Mouse (Mus musculus) right cerebral cortex, postnatal 36 days (tissue): ENCODE data around the gene Tmem167b.
"Not testable (repeated sequence)": the region's sequence is repeated elsewhere in the genome, so short reads cannot be mapped to it uniquely, and the experiment has no call there.

Source experiments
- DNase-seq, 2 experiments: peaks; one replicate each; pipeline ENCODE4 v3.0.0; 2022; ENCODE audit warnings: low spot score in 2 of 2, mixed read lengths in 1 of 2

Gene Tmem167b

DNA sequence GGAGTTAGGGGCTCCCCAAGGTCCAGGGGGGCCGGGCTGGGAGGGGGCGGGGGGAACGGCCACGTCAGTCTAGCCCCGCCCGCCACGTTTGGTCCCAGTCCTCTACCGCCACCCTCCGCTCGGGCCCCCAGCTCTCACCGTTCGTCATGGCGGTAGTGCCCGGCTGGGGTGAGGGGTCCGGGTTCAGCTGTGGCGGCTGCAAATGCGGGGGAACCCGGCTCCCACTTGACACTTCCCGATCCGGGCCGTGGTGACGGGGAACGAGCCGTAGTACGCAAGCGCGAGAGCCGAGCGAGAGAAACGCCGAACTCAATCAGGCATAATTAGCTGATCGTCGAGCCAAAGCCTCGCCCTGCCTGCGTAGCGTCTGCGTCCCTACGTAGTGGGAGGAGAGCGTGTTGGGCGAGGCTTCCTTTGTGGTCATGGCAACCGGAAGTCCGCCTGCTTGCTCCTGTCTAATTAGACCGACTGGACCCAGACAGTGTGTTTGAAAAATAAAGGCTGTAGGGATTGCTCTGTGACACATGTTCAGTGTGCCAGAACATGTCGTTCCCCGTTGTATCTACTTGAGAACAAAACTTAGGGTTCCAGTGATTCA lies at the start of gene Tmem167b:
Gene Tmem167b, minus strand, starts transcription at position 334 of the 598 bp plus-strand sequence.
- DNase-seq, result peak; percentile 95 to 97

GRCm38 (mm10) chr3:108608906-108609305 lies 46.6 kb upstream of the Tmem167b start:
- DNase-seq, result no peak

- DNase-seq, result no peak
Measured at GRCm38 (mm10) chr3:108591530-108592522, 29.6 kb upstream of the Tmem167b start.

DNA sequence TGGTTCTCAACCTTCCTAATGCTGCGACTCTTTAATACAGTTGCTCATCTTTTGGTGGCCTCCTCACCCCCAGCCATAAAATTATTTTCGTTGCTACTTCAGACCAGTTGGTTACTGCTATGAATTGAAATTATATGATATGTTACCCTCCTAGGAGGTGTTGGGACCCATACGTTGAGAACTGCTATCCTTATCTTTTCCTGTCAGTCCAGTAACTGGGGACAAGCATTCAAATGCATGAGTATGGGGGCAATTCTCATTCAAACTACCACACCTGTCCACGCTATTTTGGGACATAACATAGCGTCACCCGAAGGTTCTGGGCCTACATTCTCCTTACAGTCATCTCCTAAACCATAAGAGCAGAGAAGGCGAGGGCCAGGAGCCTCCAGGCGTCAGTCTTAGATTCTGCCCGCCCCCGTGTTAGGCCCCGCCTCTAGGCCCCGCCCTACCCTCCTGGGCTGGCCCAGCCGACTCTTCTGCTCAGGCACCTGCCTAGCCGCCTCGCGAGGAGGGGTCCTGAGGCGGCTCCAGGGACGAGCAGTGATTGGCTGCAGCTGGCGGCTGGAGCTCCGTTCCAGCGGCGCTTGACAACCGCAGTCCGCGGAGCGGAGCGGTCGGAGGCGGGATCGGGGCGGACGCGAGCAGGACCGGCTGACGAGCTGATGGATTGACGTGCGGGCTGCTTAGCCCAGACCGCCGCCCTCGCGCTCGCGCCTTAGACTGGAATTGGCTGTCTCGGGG lies 28.7 kb upstream of the Tmem167b start, which contains the start of gene Wdr47:
Gene Wdr47, plus strand, starts transcription at position 494 of the 744 bp plus-strand sequence.
- DNase-seq, result peak; percentile 96 to 97

GRCm38 (mm10) chr3:108588446-108588845 lies 26.2 kb upstream of the Tmem167b start:
- DNase-seq, result no peak

DNA sequence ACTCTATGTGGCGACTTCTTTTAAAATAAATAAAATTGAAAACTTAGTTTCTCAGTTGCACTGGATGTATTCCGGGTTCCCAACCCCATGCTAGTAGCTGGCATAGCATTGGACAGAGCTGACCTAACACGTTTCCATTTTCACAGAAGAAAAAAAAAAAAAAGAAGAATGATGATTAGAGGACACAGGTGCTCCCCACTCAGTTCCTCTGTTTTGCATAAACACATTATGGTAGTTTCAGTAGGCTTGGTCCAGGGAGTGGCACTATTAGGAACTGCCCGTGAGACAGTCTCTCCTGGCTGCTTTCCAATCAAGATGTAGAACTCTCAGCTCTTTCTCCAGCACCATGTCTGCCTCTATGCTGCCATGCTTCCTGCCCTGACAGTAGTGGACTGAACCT lies 22.3 kb upstream of the Tmem167b start:
- no peak for DNase-seq

DNA sequence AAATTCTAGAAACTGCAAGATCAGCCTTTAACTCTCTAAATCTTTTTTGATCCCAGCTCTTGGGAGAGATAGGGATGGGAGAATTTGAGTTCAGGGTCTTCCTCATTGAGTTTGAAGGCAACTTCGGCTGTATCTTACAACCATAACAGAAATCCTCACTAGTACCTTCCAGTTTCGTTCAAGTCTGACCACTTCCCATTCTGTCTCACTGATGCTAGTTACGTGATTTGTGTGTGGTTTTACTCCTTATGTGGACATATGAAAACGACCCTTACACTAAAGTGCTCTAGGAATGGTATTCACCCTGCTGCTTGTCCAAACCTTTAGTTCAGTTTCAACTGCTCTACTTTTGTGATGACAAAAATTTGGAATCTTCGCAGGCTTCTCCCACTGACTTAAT lies 11.8 kb upstream of the Tmem167b start:
- DNase-seq, result no peak

- no peak for DNase-seq
Measured at GRCm38 (mm10) chr3:108572309-108573010, 10.2 kb upstream of the Tmem167b start.

DNA sequence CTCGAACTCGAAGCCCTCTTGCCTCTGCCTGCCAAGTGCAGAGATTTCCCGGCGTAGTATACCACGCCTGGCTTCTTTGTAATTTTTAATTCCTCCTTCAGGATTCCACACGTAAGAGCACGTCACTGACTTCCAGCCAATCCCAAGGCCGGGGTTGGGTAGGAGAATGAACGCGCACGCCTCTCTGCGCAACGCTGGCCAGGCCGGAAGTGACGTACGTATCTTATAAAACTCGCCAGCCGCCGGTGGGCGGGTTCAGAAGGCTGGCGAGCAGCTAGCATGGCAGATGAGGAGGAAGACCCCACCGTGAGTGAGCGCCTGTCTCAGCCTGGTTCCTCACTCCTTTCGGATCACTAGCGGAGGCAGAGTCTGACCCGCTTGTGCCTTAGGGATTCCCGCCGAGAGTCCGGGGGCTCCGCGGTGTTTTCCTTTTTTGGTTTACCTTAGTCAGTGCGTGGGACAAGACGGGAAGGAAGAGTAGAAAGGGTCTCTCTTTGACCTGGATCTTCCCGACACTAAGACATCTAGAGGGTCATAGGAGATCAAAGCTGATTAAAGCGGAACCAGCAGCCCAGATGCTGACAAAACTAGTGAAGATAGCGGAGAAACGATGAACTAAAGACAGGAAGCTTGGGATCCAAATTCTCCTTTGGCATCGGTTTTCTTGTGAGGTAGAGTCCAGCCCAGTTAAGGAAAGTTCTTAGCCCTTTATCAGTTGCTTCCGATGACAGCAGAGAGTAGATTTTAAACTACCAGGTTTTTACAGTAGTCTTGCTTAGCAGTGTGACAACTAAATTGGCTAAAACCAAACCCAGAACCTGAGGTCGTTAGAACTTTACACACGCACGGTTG lies 9.4 kb upstream of the Tmem167b start, which contains the start of gene Taf13:
Gene Taf13, plus strand, starts transcription at position 256 of the 852 bp plus-strand sequence.
- DNase-seq, result peak; percentile 95 to 97

- DNase-seq, result no peak
Measured at GRCm38 (mm10) chr3:108570813-108571212, 8.5 kb upstream of the Tmem167b start.

DNA sequence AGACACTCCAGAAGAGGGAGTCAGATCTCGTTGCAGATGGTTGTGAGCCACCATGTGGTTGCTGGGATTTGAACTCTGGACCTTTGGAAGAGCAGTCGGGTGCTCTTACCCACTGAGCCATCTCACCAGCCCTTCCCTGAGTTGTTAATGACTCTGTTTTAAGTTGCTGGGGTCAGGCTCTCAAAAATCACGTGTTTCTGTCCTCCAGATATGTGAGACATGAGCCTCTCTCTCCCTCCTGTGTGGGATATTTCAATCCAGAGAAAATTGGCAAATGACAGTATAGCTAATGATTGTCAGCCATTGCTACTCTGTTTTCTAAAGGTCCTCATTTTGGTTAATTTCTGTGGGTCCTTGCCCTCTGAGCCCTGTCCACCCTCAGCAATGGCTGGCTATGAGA lies 7.4 kb upstream of the Tmem167b start:
- not testable (repeated sequence) for DNase-seq

- peak in 1 of 2 experiments; percentile 34 for DNase-seq
Measured at GRCm38 (mm10) chr3:108567990-108568877, 6.0 kb upstream of the Tmem167b start.

DNA sequence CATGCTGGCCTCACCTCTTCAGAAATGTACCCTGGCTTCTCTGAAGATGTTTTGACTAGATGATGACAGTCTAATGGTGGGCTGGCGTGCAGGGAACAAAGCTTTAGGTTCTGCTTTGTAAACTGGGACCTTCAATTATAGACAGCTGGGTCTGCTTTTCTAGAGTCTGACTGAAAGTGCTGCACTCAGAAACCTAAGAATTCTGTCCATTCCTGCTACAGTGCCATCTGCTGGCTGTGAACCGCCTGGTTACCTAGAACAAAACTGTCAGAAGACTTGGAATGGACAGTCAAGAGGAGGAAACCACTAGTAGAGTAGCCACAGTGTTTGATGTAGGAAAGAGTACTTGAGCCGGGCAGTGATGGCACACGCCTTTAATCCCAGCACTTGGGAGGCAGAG lies 1.0 kb upstream of the Tmem167b start:
- DNase-seq, result peak; percentile 62 to 70

DNA sequence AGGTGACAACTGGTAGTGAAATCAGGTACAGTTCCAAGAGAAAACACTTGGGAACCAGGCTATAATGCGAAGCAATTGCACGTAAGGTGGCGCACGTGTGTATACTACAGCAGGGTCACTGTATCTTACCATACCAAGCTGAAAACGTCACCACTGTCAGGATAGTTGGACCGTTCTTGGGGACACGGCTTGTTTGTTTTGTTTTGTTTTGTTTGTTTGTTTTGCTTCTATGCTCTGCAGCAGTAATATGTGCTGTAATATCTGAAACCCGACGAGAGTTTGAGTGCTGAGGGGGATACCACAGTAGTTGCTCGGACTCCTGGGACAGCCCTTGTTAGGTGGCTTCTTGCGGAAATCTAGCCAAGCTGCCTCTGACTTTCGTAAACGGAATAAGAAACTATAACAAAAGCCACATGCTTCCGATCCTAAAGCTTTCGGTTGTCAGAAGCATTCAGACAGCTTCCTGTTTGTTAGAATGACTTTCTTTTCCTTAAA lies 558 bp upstream of the Tmem167b start:
- no peak for DNase-seq

DNA sequence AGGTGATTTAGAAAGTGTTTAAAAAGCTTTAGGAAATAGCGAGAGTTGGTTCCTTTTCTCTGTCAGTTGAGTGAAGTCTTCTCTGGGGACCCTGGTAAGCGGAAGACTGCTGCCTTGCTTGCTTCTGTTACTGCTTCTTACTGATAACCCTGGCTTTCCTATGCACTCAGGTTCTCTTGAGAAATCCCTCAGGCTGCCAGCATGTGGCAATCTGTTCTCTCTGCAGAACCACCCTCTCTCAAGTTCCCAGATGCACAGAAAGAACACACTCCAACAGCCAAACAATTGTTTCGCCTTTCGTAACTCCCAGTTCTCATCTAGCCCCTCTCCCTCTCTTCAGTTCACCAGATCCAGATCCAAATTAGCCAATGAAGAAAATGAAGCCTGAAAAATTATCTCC lies 4.4 kb downstream of the Tmem167b start:
- no peak for DNase-seq

DNA sequence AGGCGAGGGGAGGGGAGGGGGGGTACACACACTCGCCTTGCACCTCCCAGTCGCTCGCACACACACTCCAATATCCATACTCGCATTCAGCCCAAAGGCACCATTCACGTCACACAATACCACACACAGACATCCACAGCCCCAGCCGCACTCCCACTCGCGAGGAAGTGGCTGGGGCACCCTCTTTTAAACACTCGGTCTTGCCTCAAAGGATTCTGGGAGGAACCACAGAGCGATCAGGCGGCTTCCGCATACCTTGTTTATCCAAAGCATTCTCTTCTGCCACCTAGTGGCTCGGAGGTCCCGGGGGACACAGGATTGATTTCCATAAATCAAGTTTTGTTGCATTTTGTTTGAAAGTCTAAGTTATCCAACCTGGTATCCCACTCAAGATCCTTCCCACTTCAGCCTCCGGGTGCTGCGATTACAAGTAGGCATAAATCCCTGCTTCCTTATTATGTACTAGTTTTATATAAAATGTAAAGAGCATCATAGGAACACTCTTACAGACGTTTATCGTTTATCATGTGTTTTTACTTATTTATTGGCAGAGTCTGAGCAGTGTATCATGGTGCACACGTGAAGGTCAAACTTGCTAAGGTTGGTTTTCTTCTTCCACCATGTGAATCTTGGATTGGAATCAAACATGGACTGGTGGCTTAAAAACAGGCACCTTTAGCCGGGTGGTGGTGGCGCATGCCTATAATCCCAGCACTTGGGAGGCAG lies 7.5 kb downstream of the Tmem167b start:
- peak; percentile 91 for DNase-seq

DNA sequence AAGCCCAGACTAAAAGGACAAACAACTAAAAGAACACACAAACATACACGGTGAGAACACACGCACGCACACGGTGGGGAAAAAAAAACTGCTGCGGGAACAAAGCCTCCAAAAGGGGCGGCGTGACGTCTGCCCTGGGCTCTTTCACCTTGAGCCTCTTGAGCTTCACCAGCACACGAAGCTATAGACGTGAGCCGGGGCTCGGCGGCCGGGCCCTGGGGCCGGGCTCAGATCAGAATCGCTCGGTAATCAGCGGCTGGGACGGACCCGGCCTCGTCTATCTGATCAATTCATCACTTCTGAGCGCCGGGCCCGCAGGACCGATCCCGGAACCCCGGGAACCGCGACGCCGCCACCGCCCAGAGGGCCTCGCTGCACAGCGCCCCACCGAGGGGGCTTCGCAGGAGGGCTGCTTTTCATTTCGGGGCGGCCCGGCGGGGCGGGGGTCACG lies 8.1 kb downstream of the Tmem167b start:
- DNase-seq, result peak in 1 of 2 experiments; percentile 14

GRCm38 (mm10) chr3:108542299-108542698 lies 20.0 kb downstream of the Tmem167b start:
- DNase-seq, result no peak
